Mouse (Mus musculus): Measurements from ENCODE around the gene Gm614. TPM values are rescaled to one million over a fixed set of nuclear protein-coding genes. Genes with fewer than 3 reads are reported as not detected.

Gm614 gene
- polyA plus RNA-seq, 1 experiment from 2014 or later: not detected

GRCm38 (mm10) chrX:101285953-101286670 lies 22.3 kb upstream of the Gm614 start:
- H3K9ac ChIP-seq: no peak overlapping the region
- no peaks in the 10 kb centered on the region for H3K9me3 ChIP-seq
- H3K27ac ChIP-seq: no peak overlapping the region
- peaks cover 87% of the 10 kb centered on the region for H3K36me3 ChIP-seq
- WGBS: 90% methylated on average over 14 of the region's 14 CpGs
- no peaks in the 10 kb centered on the region for H3K4me1 ChIP-seq
- ATAC-seq (ENCODE audit: low FRiP score, low read depth): no peak
- no peak overlapping the region for H3K4me3 ChIP-seq
- H3K27me3 ChIP-seq: peaks cover 6% of the 10 kb centered on the region
- no peak overlapping the region for H3K4me2 ChIP-seq (replicated peaks)

- ATAC-seq (ENCODE audit: low FRiP score, low read depth): 0 out of 2 replicates have a peak, but pooled peaks have one; percentile 54
- H3K4me1 ChIP-seq: no peaks in the 10 kb centered on the region
- H3K36me3 ChIP-seq: peaks cover 89% of the 10 kb centered on the region
- no peak overlapping the region for H3K4me3 ChIP-seq
- peaks cover 7% of the 10 kb centered on the region for H3K27me3 ChIP-seq
- H3K9ac ChIP-seq: no peak overlapping the region
- no peak overlapping the region for H3K27ac ChIP-seq
- no peaks in the 10 kb centered on the region for H3K9me3 ChIP-seq
- WGBS: 31% methylated on average over 6 of the region's 6 CpGs
- H3K4me2 ChIP-seq (replicated peaks): no peak overlapping the region
These were observed 21.7 kb upstream of the Gm614 start for GRCm38 (mm10) chrX:101285534-101285933.

GRCm38 (mm10) chrX:101282813-101283212 lies 19.0 kb upstream of the Gm614 start:
- Histone ChIP-seq H3K27me3 (peaks cover 8% of the 10 kb centered on the region), H3K9me3 (no peaks in the 10 kb centered on the region), H3K27ac (no peak overlapping the region), H3K36me3 (peaks cover 85% of the 10 kb centered on the region), H3K4me2 (replicated peaks) (no peak overlapping the region), H3K4me1 (no peaks in the 10 kb centered on the region), H3K4me3 (no peak overlapping the region), H3K9ac (no peak overlapping the region)
- 72% methylated on average over 6 of the region's 6 CpGs for WGBS
- ATAC-seq (ENCODE audit: low FRiP score, low read depth): no peak

- peaks cover 10% of the 10 kb centered on the region for H3K4me1 ChIP-seq
- H3K36me3 ChIP-seq: peaks cover 20% of the 10 kb centered on the region
- ATAC-seq (ENCODE audit: low FRiP score, low read depth): peak; percentile 98
- peak within 1 kb of the TSS; percentile 84 for H3K27ac ChIP-seq
- H3K4me2 ChIP-seq (replicated peaks): peak within 1 kb of the TSS; percentile 63
- peak within 1 kb of the TSS; percentile 73 for H3K9ac ChIP-seq
- H3K9me3 ChIP-seq: no peaks in the 10 kb centered on the region
- whole genome bisulfite sequencing: 16% methylated on average over 45 of the region's 54 CpGs
- H3K27me3 ChIP-seq: peaks cover 19% of the 10 kb centered on the region; the same call in 1 of the 2 replicates
- H3K4me3 ChIP-seq: peak within 1 kb of the TSS; percentile 58
These were observed 10.3 kb upstream of the Gm614 start, which contains the start of gene Med12 for GRCm38 (mm10) chrX:101273875-101274738. Gene Med12, plus strand, starts transcription at chrX:101274030.

- H3K27me3 ChIP-seq: peaks cover 19% of the 10 kb centered on the region; the same call in 1 of the 2 replicates
- 0 out of 2 replicates have a peak, but pooled peaks have one; percentile 2 for ATAC-seq (ENCODE audit: low FRiP score, low read depth)
- WGBS: 16% methylated on average over 6 of the region's 6 CpGs
- H3K27ac ChIP-seq: peak overlapping the region; percentile 44; the same call in 1 of the 2 replicates
- H3K36me3 ChIP-seq: peaks cover 13% of the 10 kb centered on the region
- peak overlapping the region; percentile 52 for H3K4me2 ChIP-seq (replicated peaks)
- H3K9me3 ChIP-seq: no peaks in the 10 kb centered on the region
- peak overlapping the region; percentile 73; the same call in 1 of the 2 replicates for H3K9ac ChIP-seq
- H3K4me3 ChIP-seq: peak overlapping the region; percentile 58
- H3K4me1 ChIP-seq: peaks cover 10% of the 10 kb centered on the region
These were observed 9.6 kb upstream of the Gm614 start for GRCm38 (mm10) chrX:101273410-101273809.

- Histone ChIP-seq H3K4me2 (replicated peaks) (no peak within 1 kb of the TSS), H3K9me3 (no peaks in the 10 kb centered on the region), H3K4me1 (peaks cover 2% of the 10 kb centered on the region; the same call in 1 of the 2 replicates), H3K27me3 (peaks cover 20% of the 10 kb centered on the region; the same call in 1 of the 2 replicates), H3K9ac (no peak within 1 kb of the TSS), H3K36me3 (no peaks in the 10 kb centered on the region), H3K4me3 (no peak within 1 kb of the TSS), H3K27ac (no peak within 1 kb of the TSS)
- ATAC-seq (ENCODE audit: low FRiP score, low read depth): no peak
- WGBS: 44% methylated on average over 3 of the region's 3 CpGs
These were observed 4.9 kb upstream of the Gm614 start, which contains the start of gene Gm20489 for GRCm38 (mm10) chrX:101268755-101269124. Gene Gm20489, minus strand, starts transcription at chrX:101269023.

GRCm38 (mm10) chrX:101268025-101268754 lies 4.4 kb upstream of the Gm614 start, which contains the start of gene Il2rg:
Gene Il2rg, minus strand, starts transcription at chrX:101268255.
- Histone ChIP-seq H3K36me3 (no peaks in the 10 kb centered on the region), H3K9ac (no peak within 1 kb of the TSS), H3K27ac (no peak within 1 kb of the TSS), H3K27me3 (peaks cover 15% of the 10 kb centered on the region; the same call in 1 of the 2 replicates), H3K4me2 (replicated peaks) (no peak within 1 kb of the TSS), H3K4me1 (0 out of 2 replicates have a peak, but pooled peaks cover 2% of the 10 kb centered on the region), H3K4me3 (no peak within 1 kb of the TSS), H3K9me3 (no peaks in the 10 kb centered on the region)
- ATAC-seq (ENCODE audit: low FRiP score, low read depth): no peak
- WGBS: 51% methylated on average over 5 of the region's 5 CpGs

- Histone ChIP-seq H3K9ac (no peak overlapping the region), H3K4me1 (peaks cover 5% of the 10 kb centered on the region; the same call in 1 of the 2 replicates), H3K4me2 (replicated peaks) (no peak overlapping the region), H3K36me3 (no peaks in the 10 kb centered on the region), H3K27me3 (peaks cover 10% of the 10 kb centered on the region; the same call in 1 of the 2 replicates), H3K9me3 (no peaks in the 10 kb centered on the region), H3K27ac (no peak overlapping the region), H3K4me3 (no peak overlapping the region)
- no peak for ATAC-seq (ENCODE audit: low FRiP score, low read depth)
- WGBS: 95% methylated on average over 6 of the region's 6 CpGs
These were observed 2.8 kb upstream of the Gm614 start for GRCm38 (mm10) chrX:101266631-101267030.

GRCm38 (mm10) chrX:101260441-101261325 lies 3.1 kb downstream of the Gm614 start:
- H3K4me2 ChIP-seq (replicated peaks): peak overlapping the region; percentile 28
- H3K9ac ChIP-seq: no peak overlapping the region
- no peaks in the 10 kb centered on the region; the same call in 1 of the 2 replicates for H3K27me3 ChIP-seq
- H3K27ac ChIP-seq: peak overlapping the region; percentile 87
- WGBS: 19% methylated on average over 9 of the region's 13 CpGs
- peak; percentile 86 for ATAC-seq (ENCODE audit: low FRiP score, low read depth)
- H3K9me3 ChIP-seq: no peaks in the 10 kb centered on the region
- peaks cover 12% of the 10 kb centered on the region for H3K36me3 ChIP-seq
- H3K4me1 ChIP-seq: peaks cover 42% of the 10 kb centered on the region
- no peak overlapping the region for H3K4me3 ChIP-seq

- Histone ChIP-seq H3K27ac (no peak overlapping the region), H3K4me1 (peaks cover 39% of the 10 kb centered on the region), H3K4me3 (peak overlapping the region; percentile 62), H3K9ac (peak overlapping the region; percentile 73; the same call in 1 of the 2 replicates), H3K27me3 (no peaks in the 10 kb centered on the region), H3K4me2 (replicated peaks) (peak overlapping the region; percentile 71), H3K9me3 (no peaks in the 10 kb centered on the region), H3K36me3 (peaks cover 12% of the 10 kb centered on the region)
- 77% methylated on average over 13 of the region's 13 CpGs for WGBS
- ATAC-seq (ENCODE audit: low FRiP score, low read depth): no peak
These were observed 7.2 kb downstream of the Gm614 start for GRCm38 (mm10) chrX:101256603-101257002.

Measured in limb, embryonic 13.5 days (tissue).